Mouse (Mus musculus): ENCODE data around the gene Gm45062.

GRCm38 (mm10) chr6:8619582-8620350, 360.5 kb downstream of the Gm45062 start:
- TF ChIP-seq ZC3H11A (IDR thresholded peaks at IDR 0.05; ENCODE audit: borderline replicate concordance, low read depth, low read length): no peak
- TF ChIP-seq CHD2 (IDR thresholded peaks at IDR 0.05; ENCODE audit: low read depth, low read length): no peak
- TF ChIP-seq MAFK (IDR thresholded peaks at IDR 0.05; ENCODE audit: insufficient read depth, low read depth, low read length): no peak
- no peak for TF ChIP-seq ZNF384 (IDR thresholded peaks at IDR 0.05; ENCODE audit: low read depth, low read length)
- TF ChIP-seq HCFC1 (IDR thresholded peaks at IDR 0.05; ENCODE audit: borderline replicate concordance, insufficient read depth, low read length): no peak
